Mouse (Mus musculus): ENCODE data around the gene 1810024B03Rik. TPM values are rescaled to one million over a fixed set of nuclear protein-coding genes. Genes with fewer than 3 reads are reported as not detected.

1810024B03Rik gene
- polyA plus RNA-seq, 1 experiment from 2014 or later: 1.4 TPM

- ATAC-seq: no peak
- Histone ChIP-seq H3K9ac (ENCODE audit: low read depth, low read length) (no peak overlapping the region), H3K4me3 (ENCODE audit: low read length) (no peak overlapping the region), H3K27me3 (replicated peaks; ENCODE audit: control insufficient read depth, insufficient read depth, low read length) (no peaks in the 10 kb centered on the region), H3K9me3 (ENCODE audit: control insufficient read depth, low read length) (no peaks in the 10 kb centered on the region), H3K4me1 (ENCODE audit: control insufficient read depth, insufficient read depth, low read length) (peaks cover 30% of the 10 kb centered on the region), H3K36me3 (ENCODE audit: control insufficient read depth, insufficient read depth, low read length) (peaks cover 6% of the 10 kb centered on the region), H3K4me2 (ENCODE audit: low read depth, low read length) (no peak overlapping the region), H3K27ac (ENCODE audit: low read length) (no peak overlapping the region)
- 93% methylated on average over 7 of the region's 7 CpGs for WGBS
These were observed 68.1 kb downstream of the 1810024B03Rik start for GRCm38 (mm10) chr2:127140011-127140410.

DNA sequence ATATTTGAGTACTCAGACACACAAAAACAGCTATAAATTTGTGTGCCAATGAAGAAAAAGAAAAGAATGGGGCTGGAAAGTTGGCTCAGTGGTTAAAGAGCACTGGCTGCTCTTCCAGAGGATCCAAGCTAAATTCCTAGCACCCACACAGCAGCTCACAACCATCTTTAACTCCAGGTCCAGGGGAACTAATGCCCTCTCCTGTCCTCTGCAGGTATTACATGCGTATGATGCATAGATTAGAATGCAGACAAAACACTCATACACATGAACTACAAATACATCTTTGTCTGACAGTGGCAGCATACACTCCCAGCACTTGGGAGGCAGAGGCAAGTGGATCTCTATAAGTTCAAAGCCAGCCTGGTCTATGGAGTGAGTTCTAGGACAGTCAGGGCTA lies 68.5 kb downstream of the 1810024B03Rik start:
- H3K4me2 ChIP-seq (ENCODE audit: low read depth, low read length): no peak overlapping the region
- H3K27me3 ChIP-seq (replicated peaks; ENCODE audit: control insufficient read depth, insufficient read depth, low read length): no peaks in the 10 kb centered on the region
- peaks cover 30% of the 10 kb centered on the region for H3K4me1 ChIP-seq (ENCODE audit: control insufficient read depth, insufficient read depth, low read length)
- no peaks in the 10 kb centered on the region for H3K9me3 ChIP-seq (ENCODE audit: control insufficient read depth, low read length)
- H3K4me3 ChIP-seq (ENCODE audit: low read length): no peak overlapping the region
- H3K9ac ChIP-seq (ENCODE audit: low read depth, low read length): no peak overlapping the region
- 96% methylated on average over 1 of the region's 1 CpGs for WGBS
- no peak for ATAC-seq
- H3K27ac ChIP-seq (ENCODE audit: low read length): no peak overlapping the region
- peaks cover 6% of the 10 kb centered on the region for H3K36me3 ChIP-seq (ENCODE audit: control insufficient read depth, insufficient read depth, low read length)

DNA sequence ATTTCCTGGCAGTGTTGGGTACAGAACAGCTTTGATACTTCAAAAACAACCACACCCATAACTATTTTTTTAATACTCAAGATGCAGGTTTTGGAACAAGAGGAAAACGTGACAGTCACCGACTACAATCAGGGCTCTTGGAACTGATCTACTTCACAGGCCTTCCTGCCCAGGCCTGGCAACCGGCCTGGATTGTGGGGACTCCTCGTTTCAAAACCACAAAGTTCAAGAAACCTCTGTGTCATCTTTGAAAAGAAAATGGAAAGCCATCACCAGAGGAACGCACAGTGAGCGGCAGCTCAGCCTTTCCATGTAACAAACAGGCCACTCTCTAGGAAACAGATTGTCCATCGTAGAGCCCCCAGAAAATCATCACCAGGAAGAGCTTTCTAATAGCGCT lies 69.0 kb downstream of the 1810024B03Rik start:
- Histone ChIP-seq H3K4me1 (ENCODE audit: control insufficient read depth, insufficient read depth, low read length) (peaks cover 30% of the 10 kb centered on the region), H3K36me3 (ENCODE audit: control insufficient read depth, insufficient read depth, low read length) (peaks cover 6% of the 10 kb centered on the region), H3K27ac (ENCODE audit: low read length) (no peak overlapping the region), H3K9ac (ENCODE audit: low read depth, low read length) (no peak overlapping the region), H3K27me3 (replicated peaks; ENCODE audit: control insufficient read depth, insufficient read depth, low read length) (no peaks in the 10 kb centered on the region), H3K9me3 (ENCODE audit: control insufficient read depth, low read length) (no peaks in the 10 kb centered on the region), H3K4me3 (ENCODE audit: low read length) (no peak overlapping the region), H3K4me2 (ENCODE audit: low read depth, low read length) (no peak overlapping the region)
- 92% methylated on average over 8 of the region's 8 CpGs for WGBS
- ATAC-seq: no peak

- no peaks in the 10 kb centered on the region for H3K9me3 ChIP-seq (ENCODE audit: control insufficient read depth, low read length)
- no peak overlapping the region for H3K9ac ChIP-seq (ENCODE audit: low read depth, low read length)
- H3K36me3 ChIP-seq (ENCODE audit: control insufficient read depth, insufficient read depth, low read length): peaks cover 6% of the 10 kb centered on the region
- no peak overlapping the region for H3K4me2 ChIP-seq (ENCODE audit: low read depth, low read length)
- peaks cover 25% of the 10 kb centered on the region for H3K4me1 ChIP-seq (ENCODE audit: control insufficient read depth, insufficient read depth, low read length)
- ATAC-seq: no peak
- no peak overlapping the region for H3K27ac ChIP-seq (ENCODE audit: low read length)
- no peaks in the 10 kb centered on the region for H3K27me3 ChIP-seq (replicated peaks; ENCODE audit: control insufficient read depth, insufficient read depth, low read length)
- H3K4me3 ChIP-seq (ENCODE audit: low read length): no peak overlapping the region
- WGBS: 81% methylated on average over 4 of the region's 4 CpGs
These were observed 69.6 kb downstream of the 1810024B03Rik start for GRCm38 (mm10) chr2:127138449-127138848.

DNA sequence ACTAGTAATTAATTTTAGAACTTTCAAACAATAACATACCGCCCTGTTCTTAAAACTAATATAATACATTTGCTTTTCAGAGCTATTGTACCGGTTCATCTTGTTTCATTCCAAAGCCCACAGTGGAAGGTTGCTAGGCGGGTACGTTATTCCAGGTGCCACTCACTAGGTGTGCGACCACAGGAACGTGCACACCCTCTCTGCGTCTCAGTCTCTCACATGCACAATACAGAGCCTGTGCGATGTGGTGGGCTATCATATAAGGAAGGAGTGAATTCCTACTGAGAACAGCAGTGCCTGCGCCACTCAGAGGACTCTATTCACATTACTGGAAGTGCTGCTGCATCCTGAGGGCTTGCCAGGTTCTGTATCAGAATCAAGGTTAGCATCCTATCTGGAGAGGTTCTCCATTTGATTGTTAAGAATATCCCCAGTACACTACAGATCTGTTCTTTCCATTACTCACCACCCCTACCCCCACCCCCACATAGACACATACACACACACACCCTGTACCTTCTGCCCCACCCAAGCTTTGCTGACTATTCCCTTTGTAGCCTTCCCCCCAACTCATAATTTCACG lies 70.2 kb downstream of the 1810024B03Rik start:
- Histone ChIP-seq H3K4me1 (ENCODE audit: control insufficient read depth, insufficient read depth, low read length) (peaks cover 25% of the 10 kb centered on the region), H3K36me3 (ENCODE audit: control insufficient read depth, insufficient read depth, low read length) (peaks cover 6% of the 10 kb centered on the region), H3K4me2 (ENCODE audit: low read depth, low read length) (no peak overlapping the region), H3K27ac (ENCODE audit: low read length) (no peak overlapping the region), H3K9ac (ENCODE audit: low read depth, low read length) (no peak overlapping the region), H3K9me3 (ENCODE audit: control insufficient read depth, low read length) (no peaks in the 10 kb centered on the region), H3K4me3 (ENCODE audit: low read length) (no peak overlapping the region), H3K27me3 (replicated peaks; ENCODE audit: control insufficient read depth, insufficient read depth, low read length) (no peaks in the 10 kb centered on the region)
- no peak for ATAC-seq
- 69% methylated on average over 10 of the region's 10 CpGs for WGBS

GRCm38 (mm10) chr2:127136979-127137378 lies 71.1 kb downstream of the 1810024B03Rik start:
- 9% methylated on average over 5 of the region's 5 CpGs for WGBS
- Histone ChIP-seq H3K27me3 (replicated peaks; ENCODE audit: control insufficient read depth, insufficient read depth, low read length) (no peaks in the 10 kb centered on the region), H3K4me1 (ENCODE audit: control insufficient read depth, insufficient read depth, low read length) (peaks cover 24% of the 10 kb centered on the region), H3K9ac (ENCODE audit: low read depth, low read length) (no peak overlapping the region), H3K4me3 (ENCODE audit: low read length) (no peak overlapping the region), H3K36me3 (ENCODE audit: control insufficient read depth, insufficient read depth, low read length) (peaks cover 6% of the 10 kb centered on the region), H3K4me2 (ENCODE audit: low read depth, low read length) (no peak overlapping the region), H3K27ac (ENCODE audit: low read length) (peak overlapping the region; percentile 40; the same call in 1 of the 2 replicates), H3K9me3 (ENCODE audit: control insufficient read depth, low read length) (no peaks in the 10 kb centered on the region)
- peak; percentile 52 for ATAC-seq

Other genes starting within 250 kb of the 1810024B03Rik start
- 6.9 and 7.6 TPM in 2 replicates for gene Ap4e1, start 199.6 kb downstream of the 1810024B03Rik start, polyA plus RNA-seq (2015; fragmentation: Nextera tagmentation; extraction: Ambion mirVana)
- gene Blvra, start 137.6 kb downstream of the 1810024B03Rik start, polyA plus RNA-seq (2015; fragmentation: Nextera tagmentation; extraction: Ambion mirVana): 63.9 TPM in 2 replicates
- gene Ncaph, start 74.3 kb downstream of the 1810024B03Rik start, polyA plus RNA-seq (2015; fragmentation: Nextera tagmentation; extraction: Ambion mirVana): 56.9 and 63.5 TPM in 2 replicates
- 24.5 and 25.0 TPM in 2 replicates for gene Itpripl1, start 64.8 kb downstream of the 1810024B03Rik start, polyA plus RNA-seq (2015; fragmentation: Nextera tagmentation; extraction: Ambion mirVana)
- 37.7 and 39.8 TPM in 2 replicates for gene Snrnp200, start 106 bp upstream of the 1810024B03Rik start, polyA plus RNA-seq (2015; fragmentation: Nextera tagmentation; extraction: Ambion mirVana)
- 63.1 and 63.3 TPM in 2 replicates for gene Ciao1, start 39.5 kb upstream of the 1810024B03Rik start, polyA plus RNA-seq (2015; fragmentation: Nextera tagmentation; extraction: Ambion mirVana)
- 23.1 and 24.9 TPM in 2 replicates for gene Tmem127, start 39.6 kb upstream of the 1810024B03Rik start, polyA plus RNA-seq (2015; fragmentation: Nextera tagmentation; extraction: Ambion mirVana)
- 77.6 and 78.1 TPM in 2 replicates for gene Stard7, start 61.9 kb upstream of the 1810024B03Rik start, polyA plus RNA-seq (2015; fragmentation: Nextera tagmentation; extraction: Ambion mirVana)
- gene Dusp2, start 127.9 kb upstream of the 1810024B03Rik start, polyA plus RNA-seq (2015; fragmentation: Nextera tagmentation; extraction: Ambion mirVana): 2.1 and 3.5 TPM in 2 replicates
- gene Astl, start 130.4 kb upstream of the 1810024B03Rik start, polyA plus RNA-seq (2015; fragmentation: Nextera tagmentation; extraction: Ambion mirVana): not detected in 2 replicates
- gene Adra2b, start 154.9 kb upstream of the 1810024B03Rik start, polyA plus RNA-seq (2015; fragmentation: Nextera tagmentation; extraction: Ambion mirVana): 1.3 and 2.0 TPM in 2 replicates
- gene Gpat2, start 216.9 kb upstream of the 1810024B03Rik start, polyA plus RNA-seq (2015; fragmentation: Nextera tagmentation; extraction: Ambion mirVana): 0.09 and 0.12 TPM in 2 replicates
- gene Fahd2a, start 236.3 kb upstream of the 1810024B03Rik start, polyA plus RNA-seq (2015; fragmentation: Nextera tagmentation; extraction: Ambion mirVana): 24.8 and 27.8 TPM in 2 replicates

Data from intestine, embryonic 16.5 days (tissue).